Comparison of ENCODE assay signal across 9 mouse cellular contexts in the genomic region with DNA sequence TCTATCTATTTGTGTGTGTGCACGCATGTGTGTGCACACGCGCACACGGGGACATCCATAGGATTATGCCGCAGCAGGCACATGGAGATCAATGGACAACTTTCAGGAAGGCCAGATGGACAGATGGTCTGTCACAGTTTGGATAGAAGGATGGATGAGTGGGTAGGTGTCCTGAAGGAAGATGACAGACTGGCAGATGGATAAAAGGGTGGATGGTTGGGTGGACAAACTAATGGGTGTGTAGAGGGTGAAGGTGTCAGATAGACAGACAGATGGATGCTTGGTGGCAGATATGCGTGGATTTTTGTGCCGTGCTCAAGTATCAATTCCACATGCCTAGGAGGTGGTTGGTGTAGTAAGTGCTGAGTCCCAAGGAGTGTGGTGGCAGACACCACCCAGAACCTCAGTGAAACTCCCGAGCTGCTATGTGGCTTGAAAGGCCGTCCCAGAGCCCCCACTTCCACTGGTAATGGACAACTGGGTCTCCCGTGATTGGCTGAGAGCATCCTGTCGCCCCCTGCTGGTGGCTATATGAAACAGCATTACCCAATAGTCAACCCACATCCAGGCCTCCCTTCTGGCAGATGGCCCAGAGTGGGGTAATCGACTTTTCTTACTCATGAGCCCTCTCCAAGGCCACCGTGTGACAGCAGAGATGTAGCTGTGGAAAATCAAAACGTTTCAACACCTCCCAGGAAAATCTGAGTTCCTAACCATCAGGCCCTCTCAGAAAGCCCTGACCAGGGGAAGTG. TPM values are rescaled to one million over a fixed set of nuclear protein-coding genes. Genes with fewer than 3 reads are reported as not detected.
DNase-seq lines count a peak whose midpoint lies in the region; ATAC-seq and TF ChIP-seq lines count a peak whose summit lies in the region.
"Had no signal": no experiment of that assay in that cellular context is flagged by ENCODE, and none has a peak within 500 bp of the region (broad histone marks: within the 10 kb centered on the region; RNA-seq: fewer than 3 reads in every experiment).

No protein-coding gene starts in this region.

- peak; percentile 73 for DNase-seq in forebrain, embryonic 11.5 days (ENCODE audit: low spot score)
- DNase-seq in 3134 (ENCODE audit: extremely low read depth, insufficient read length, low spot score), result peak; percentile 28
- DNase-seq in adrenal gland, postnatal 10 days, result peak; percentile 85
- peak; percentile 46 for DNase-seq in embryonic facial prominence, embryonic 10.5 days (ENCODE audit: low spot score)
- DNase-seq in kidney, postnatal 10 days, result peak; percentile 59
- DNase-seq in liver, adult 2 months (ENCODE audit: extremely low read depth, low read depth, low spot score), result peak; percentile 10
- DNase-seq in right cerebral cortex, adult 18-20 months, result peak; percentile 64

- WGBS in forebrain, embryonic 11.5 days, result 55% methylated on average over 14 of the region's 14 CpGs
- WGBS in forebrain, embryonic 15.5 days, result 47% methylated on average over 14 of the region's 14 CpGs
- 61% methylated on average over 14 of the region's 14 CpGs for WGBS in embryonic facial prominence, embryonic 10.5 days
- WGBS in liver, adult 2 months, result 55% methylated on average over 14 of the region's 14 CpGs

- H3K9ac ChIP-seq in forebrain, embryonic 11.5 days (ENCODE audit: low read length), result no peak overlapping the region
- no peak overlapping the region for H3K9ac ChIP-seq in forebrain, embryonic 15.5 days (replicated peaks)
- no peak overlapping the region for H3K9ac ChIP-seq in liver, adult 2 months (ENCODE audit: low read depth, low read length)

- H3K4me3 ChIP-seq in forebrain, embryonic 11.5 days (ENCODE audit: low read depth, low read length), result no peak overlapping the region
- H3K4me3 ChIP-seq in forebrain, embryonic 15.5 days, result no peak overlapping the region
- no peak overlapping the region for H3K4me3 ChIP-seq in embryonic facial prominence, embryonic 10.5 days
- H3K4me3 ChIP-seq in liver, adult 2 months (ENCODE audit: insufficient read depth, low read depth, low read length), result no peak overlapping the region

- H3K9me3 ChIP-seq in forebrain, embryonic 11.5 days (ENCODE audit: control insufficient read depth, low read length), result no peaks in the 10 kb centered on the region
- H3K9me3 ChIP-seq in forebrain, embryonic 15.5 days, result no peaks in the 10 kb centered on the region
- no peaks in the 10 kb centered on the region for H3K9me3 ChIP-seq in embryonic facial prominence, embryonic 10.5 days

- no peak for TF ChIP-seq POLR2A in liver, adult 2 months (IDR thresholded peaks at IDR 0.05; ENCODE audit: extremely low read depth, insufficient read depth, low read length)

- H3K4me1 ChIP-seq in forebrain, embryonic 11.5 days (replicated peaks; ENCODE audit: control insufficient read depth, insufficient read depth, low read length), result 0 out of 2 replicates have a peak, but pooled peaks cover 5% of the 10 kb centered on the region
- peaks cover 18% of the 10 kb centered on the region for H3K4me1 ChIP-seq in forebrain, embryonic 15.5 days
- H3K4me1 ChIP-seq in embryonic facial prominence, embryonic 10.5 days, result peaks cover 21% of the 10 kb centered on the region
- H3K4me1 ChIP-seq in liver, adult 2 months (ENCODE audit: control insufficient read depth, insufficient read depth, low read length), result no peaks in the 10 kb centered on the region

- H3K27me3 ChIP-seq in forebrain, embryonic 11.5 days (ENCODE audit: control insufficient read depth, insufficient read depth, low read length), result peaks cover 4% of the 10 kb centered on the region
- H3K27me3 ChIP-seq in forebrain, embryonic 15.5 days, result peaks cover 10% of the 10 kb centered on the region; the same call in 1 of the 2 replicates
- peaks cover 30% of the 10 kb centered on the region for H3K27me3 ChIP-seq in embryonic facial prominence, embryonic 10.5 days (replicated peaks; ENCODE audit: low read depth, poor library complexity, severe bottlenecking)
- H3K27me3 ChIP-seq in liver, adult 2 months (ENCODE audit: control insufficient read depth, insufficient read depth, low read length), result no peaks in the 10 kb centered on the region

- no peak overlapping the region for H3K4me2 ChIP-seq in forebrain, embryonic 11.5 days (ENCODE audit: low read depth, low read length, severe bottlenecking)
- H3K4me2 ChIP-seq in forebrain, embryonic 15.5 days (replicated peaks), result no peak overlapping the region

- no peak for ATAC-seq in forebrain, embryonic 11.5 days (replicated peaks; ENCODE audit: low FRiP score)
- no peak for ATAC-seq in forebrain, embryonic 15.5 days (replicated peaks)

- no peak overlapping the region for H3K27ac ChIP-seq in forebrain, embryonic 11.5 days (ENCODE audit: low read depth, low read length)
- no peak overlapping the region for H3K27ac ChIP-seq in forebrain, embryonic 15.5 days (replicated peaks)
- H3K27ac ChIP-seq in embryonic facial prominence, embryonic 10.5 days (replicated peaks), result no peak overlapping the region
- H3K27ac ChIP-seq in liver, adult 2 months (replicated peaks; ENCODE audit: insufficient read depth, low read depth, low read length), result no peak overlapping the region

- TF ChIP-seq CTCF in liver, adult 2 months (IDR thresholded peaks at IDR 0.05; ENCODE audit: low read depth, low read length), result peak; percentile 57

- H3K36me3 ChIP-seq in forebrain, embryonic 11.5 days (ENCODE audit: control insufficient read depth, insufficient read depth, low read length), result no peaks in the 10 kb centered on the region
- H3K36me3 ChIP-seq in forebrain, embryonic 15.5 days, result no peaks in the 10 kb centered on the region
- no peaks in the 10 kb centered on the region for H3K36me3 ChIP-seq in embryonic facial prominence, embryonic 10.5 days (replicated peaks)
- H3K36me3 ChIP-seq in liver, adult 2 months (ENCODE audit: control insufficient read depth, insufficient read depth, low read length), result no peaks in the 10 kb centered on the region

- no peaks in the 10 kb centered on the region for H3K79me2 ChIP-seq in liver, adult 2 months (ENCODE audit: control insufficient read depth, insufficient read depth, low read length)

RNA-seq across cellular contexts. Expression of a gene that starts 58.0 kb away (rescaled TPM):
- polyA plus RNA-seq in forebrain, embryonic 11.5 days (2014; fragmentation: Nextera tagmentation; extraction: Ambion mirVana), result 6.7 and 7.6 TPM in 2 replicates
- polyA plus RNA-seq in forebrain, embryonic 15.5 days (2015; fragmentation: Nextera tagmentation; extraction: Ambion mirVana), result 7.9 and 8.4 TPM in 2 replicates
- 1 to 10 TPM; 6.5 to 6.7 TPM for total RNA-seq in adrenal gland, postnatal 10 days (2021)
- 4.2 and 5.4 TPM in 2 replicates for polyA plus RNA-seq in embryonic facial prominence, embryonic 10.5 days (2016; fragmentation: Nextera tagmentation; extraction: Ambion mirVana)
- total RNA-seq in liver, adult 2 months (2014; rRNA removed), result under 0.01 and 0.09 TPM in 2 replicates
- 0.05 TPM in 2 replicates for polyA plus RNA-seq in liver, adult 2 months (2012; rRNA removed)
- polyA plus RNA-seq: C2C12 had no signal

Comparison
In these comparisons a context has a peak if more than half of its experiments do, and no peak if none do; other contexts are left out.
1. DNase-seq: peak in every context shown above with its lines; median percentile 85 in adrenal gland, postnatal 10 days; 73 in forebrain, embryonic 11.5 days; 64 in right cerebral cortex, adult 18-20 months; 59 in kidney, postnatal 10 days; 46 in embryonic facial prominence, embryonic 10.5 days; 28 in 3134; 10 in liver, adult 2 months.